Mouse (Mus musculus) brain, embryonic 18.5 days (tissue): ENCODE measurements at regions not wholly inside any gene's neighbourhood (a gene's known extent, or its start where the extent isn't known, plus 50 kb on each side); places are given as distances from the start of the nearest gene placed in this dataset.

Source experiments
- DNase-seq: peaks from one replicate; pipeline ENCODE4 v3.0.0-alpha.2; 2012; ENCODE audit warnings: low read depth, low spot score

GRCm38 (mm10) chr1:99069509-99069908, 648.6 kb downstream of the Slco6d1 start:
- peak; percentile 47 for DNase-seq

- DNase-seq, result no peak
Measured at GRCm38 (mm10) chr1:99074154-99074553, 653.2 kb downstream of the Slco6d1 start.
